Mouse (Mus musculus) olfactory bulb, adult 2 months (tissue): Measurements from ENCODE around the gene Kmt2b. TPM values are rescaled to one million over a fixed set of nuclear protein-coding genes. Genes with fewer than 3 reads are reported as not detected.
A peak's percentile ranks its signal among the peaks of the same experiment; 100 is the strongest.

Experiments used
- H3K27ac ChIP-seq: fragments of 200-500 bp; 2 replicates; pipeline ENCODE4 v1.5.1; 2012; ENCODE audit warnings: low read depth, low read length; ENCODE audit not compliant: insufficient read depth
- H3K4me1 ChIP-seq: fragments of 200-500 bp; 2 replicates; pipeline ENCODE4 v1.6.1; 2012; ENCODE audit warnings: low read length; ENCODE audit not compliant: control insufficient read depth, insufficient read depth
- H3K4me3 ChIP-seq: fragments of 200-500 bp; 2 replicates; pipeline ENCODE4 v1.5.1; 2012; ENCODE audit warnings: mild to moderate bottlenecking, low read depth, low read length, moderate library complexity; ENCODE audit not compliant: insufficient read depth
- CTCF ChIP-seq: fragments of 200-500 bp; IDR thresholded peaks from 2 replicates; pipeline ENCODE4 v1.5.1; 2012; ENCODE audit warnings: low read depth, mild to moderate bottlenecking, low read length, moderate library complexity; ENCODE audit not compliant: insufficient read depth
- POLR2A ChIP-seq: fragments of 200-500 bp; IDR thresholded peaks from 2 replicates; pipeline ENCODE4 v1.6.1; 2012; ENCODE audit warnings: mild to moderate bottlenecking, low read depth, low read length, moderate library complexity; ENCODE audit not compliant: insufficient read depth
- WGBS: fragments of 180-500 bp; shearing (Covaris S2); methylation state at CpG from one replicate; pipeline ENCODE4 v1.1.7; 2018; 5-methylcytosine and 5-hydroxymethylcytosine counted together
- polyA plus RNA-seq: library from polyadenylated mRNA; stranded (reverse); fragments of >200 nt; gene quantifications from 2 replicates; pipeline ENCODE4 v1.2.4, GENCODE M21; 2012; ENCODE audit warnings: low replicate concordance; ENCODE audit not compliant: missing spikeins, insufficient read depth, insufficient read length

The Kmt2b gene
- polyA plus RNA-seq, 1 experiment = not detected

DNA sequence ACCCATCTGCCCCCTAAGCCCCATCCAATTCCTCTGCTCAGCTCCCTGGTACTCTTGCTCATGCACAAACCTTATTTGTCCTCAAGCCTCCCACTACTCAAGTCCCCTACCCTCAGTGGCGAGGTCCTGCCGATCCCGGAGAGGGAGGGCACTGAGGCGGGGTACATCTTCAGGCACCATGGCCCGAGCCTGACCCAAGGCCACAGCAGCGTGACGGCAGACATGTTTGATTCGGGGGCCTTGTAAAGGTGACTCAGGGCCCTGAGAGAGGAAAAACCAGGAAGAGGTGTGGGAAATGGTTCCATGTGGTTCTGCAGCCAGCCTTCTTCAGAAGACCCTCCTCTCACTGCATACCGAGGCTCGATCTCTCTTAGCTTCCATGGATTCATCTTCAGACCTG is 4.2 kb downstream of the Kmt2b start:
- Histone ChIP-seq H3K4me3 (no peak overlapping the region), H3K4me1 (peaks cover 14% of the 10 kb centered on the region), H3K27ac (no peak overlapping the region)
- no peak for TF ChIP-seq POLR2A
- no peak for TF ChIP-seq CTCF
- WGBS = 92% methylated on average over 10 of the region's 10 CpGs

GRCm38 (mm10) chr7:30581547-30581946 is 7.0 kb downstream of the Kmt2b start:
- Histone ChIP-seq H3K27ac (no peak overlapping the region), H3K4me1 (peaks cover 8% of the 10 kb centered on the region), H3K4me3 (no peak overlapping the region)
- no peak for TF ChIP-seq POLR2A
- no peak for TF ChIP-seq CTCF
- WGBS = 96% methylated on average over 16 of the region's 16 CpGs

GRCm38 (mm10) chr7:30579950-30580349 is 8.6 kb downstream of the Kmt2b start:
- no peaks in the 10 kb centered on the region for H3K4me1 ChIP-seq
- no peak overlapping the region for H3K27ac ChIP-seq
- WGBS = 93% methylated on average over 8 of the region's 8 CpGs
- H3K4me3 ChIP-seq = no peak overlapping the region
- TF ChIP-seq CTCF = no peak
- TF ChIP-seq POLR2A = no peak

DNA sequence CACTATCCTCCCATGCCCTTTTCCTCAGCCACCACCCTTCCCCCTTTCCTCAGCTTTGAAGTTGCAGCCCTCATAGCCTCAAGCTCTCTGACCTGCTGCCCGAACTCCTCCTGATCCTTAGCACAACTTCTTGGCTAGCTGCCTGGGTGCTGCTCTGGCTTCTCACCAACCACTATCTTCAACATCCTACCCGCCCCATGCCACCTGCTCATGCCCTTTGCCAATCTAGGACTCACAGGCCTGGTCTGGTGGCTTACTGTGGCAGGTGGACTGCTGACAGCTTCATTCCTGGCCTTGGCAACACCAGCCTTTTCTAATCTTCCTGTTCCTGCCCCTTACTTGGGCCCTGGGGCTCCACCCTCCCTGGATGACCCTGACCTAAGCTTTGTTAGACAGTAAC is 15.6 kb downstream of the Kmt2b start:
- no peak for TF ChIP-seq POLR2A
- TF ChIP-seq CTCF = no peak
- no peak overlapping the region for H3K4me3 ChIP-seq
- no peak overlapping the region for H3K27ac ChIP-seq
- 32% methylated on average over 2 of the region's 2 CpGs for WGBS
- no peaks in the 10 kb centered on the region; the same call in 1 of the 2 replicates for H3K4me1 ChIP-seq

DNA sequence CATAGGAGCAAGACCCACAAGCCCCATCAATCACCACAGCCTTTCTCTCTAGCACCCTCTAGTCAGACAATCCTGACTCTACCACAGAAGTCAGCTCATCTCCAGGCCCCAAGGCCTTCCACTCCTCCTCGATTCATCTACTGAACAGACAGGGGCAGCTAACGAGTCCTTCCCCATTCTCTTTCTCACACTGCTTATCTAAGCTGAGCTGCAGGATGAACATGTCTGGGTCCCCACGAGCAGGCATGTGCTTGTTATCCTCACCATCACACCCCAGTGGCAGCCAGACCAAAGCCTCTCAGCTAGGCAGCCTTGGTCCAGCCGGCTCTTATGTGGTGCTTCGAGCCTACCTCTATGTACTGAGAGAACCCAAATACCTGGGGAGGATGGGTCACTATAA is 16.1 kb downstream of the Kmt2b start:
- Histone ChIP-seq H3K4me3 (no peak overlapping the region), H3K27ac (no peak overlapping the region), H3K4me1 (no peaks in the 10 kb centered on the region; the same call in 1 of the 2 replicates)
- no peak for TF ChIP-seq POLR2A
- no peak for TF ChIP-seq CTCF
- 84% methylated on average over 5 of the region's 5 CpGs for WGBS

DNA sequence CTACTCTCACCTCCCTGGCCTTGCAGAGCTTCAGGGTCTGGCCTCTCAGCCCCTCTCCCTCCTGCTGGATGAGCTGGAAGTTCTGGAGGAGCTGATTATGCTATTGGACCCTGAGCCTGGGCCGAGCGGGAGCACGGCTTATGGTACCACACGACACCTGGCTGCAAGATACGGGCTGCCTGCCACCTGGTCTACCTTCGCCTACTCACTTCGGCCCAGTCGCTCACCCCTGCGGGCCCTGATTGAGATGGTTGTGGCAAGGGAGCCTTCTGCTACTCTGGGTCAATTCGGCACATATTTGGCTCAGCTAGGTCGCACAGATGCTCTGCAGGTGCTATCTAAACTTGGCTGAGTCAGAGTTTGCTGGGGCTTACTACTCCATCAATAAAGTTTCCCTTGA is 21.0 kb downstream of the Kmt2b start:
- TF ChIP-seq POLR2A (no peak), CTCF (no peak)
- WGBS = 90% methylated on average over 11 of the region's 11 CpGs
- Histone ChIP-seq H3K4me1 (peaks cover 7% of the 10 kb centered on the region), H3K4me3 (no peak overlapping the region), H3K27ac (no peak overlapping the region)

GRCm38 (mm10) chr7:30566033-30566432 is 22.5 kb downstream of the Kmt2b start:
- Histone ChIP-seq H3K4me1 (peaks cover 10% of the 10 kb centered on the region), H3K4me3 (no peak overlapping the region), H3K27ac (no peak overlapping the region)
- 83% methylated on average over 9 of the region's 9 CpGs for WGBS
- TF ChIP-seq POLR2A (no peak), CTCF (no peak)

- TF ChIP-seq POLR2A = no peak
- no peak for TF ChIP-seq CTCF
- WGBS = 92% methylated on average over 12 of the region's 12 CpGs
Measured at GRCm38 (mm10) chr7:30564970-30565571, 23.5 kb downstream of the Kmt2b start, which contains the start of gene Igflr1. Igflr1 (plus strand) TSS chr7:30565427.

DNA sequence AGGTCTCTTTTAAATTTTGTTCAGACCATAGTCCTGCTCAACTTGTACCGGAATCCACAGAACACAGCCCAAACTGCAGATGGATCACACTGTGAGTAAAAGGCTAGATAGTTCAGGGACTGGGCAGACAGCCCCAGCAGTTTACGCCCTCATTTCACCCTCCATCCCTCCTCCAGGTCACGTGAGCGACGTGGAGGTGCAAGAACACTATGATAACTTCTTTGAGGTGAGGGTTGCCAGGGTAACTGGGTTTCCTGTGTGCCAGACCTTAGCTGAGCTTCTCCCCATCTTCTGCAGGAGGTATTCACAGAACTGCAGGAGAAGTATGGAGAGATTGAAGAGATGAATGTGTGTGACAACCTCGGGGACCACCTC is 24.6 kb downstream of the Kmt2b start:
- 18% methylated on average over 6 of the region's 6 CpGs for WGBS
- Histone ChIP-seq H3K4me3 (peak overlapping the region; percentile 69), H3K4me1 (peaks cover 12% of the 10 kb centered on the region), H3K27ac (0 out of 2 replicates have a peak overlapping the region, but pooled peaks have one; percentile 4)
- TF ChIP-seq CTCF (no peak), POLR2A (no peak)

More at GRCm38 (mm10) chr7:30564970-30565571, 23.5 kb downstream of the Kmt2b start, which contains the start of gene Igflr1:
- Histone ChIP-seq H3K4me3 (no peak within 1 kb of the TSS), H3K4me1 (peaks cover 10% of the 10 kb centered on the region), H3K27ac (no peak within 1 kb of the TSS)
